Mouse (Mus musculus) midbrain, embryonic 12.5 days (tissue): ENCODE data around the gene Flt3. TPM values are rescaled to one million over a fixed set of nuclear protein-coding genes. Genes with fewer than 3 reads are reported as not detected.

Source experiments
- ATAC-seq: fragments of 200-750 bp; cut with Nextera tagmentation; 2 replicates; pipeline ENCODE4 v1.8.0; 2017; ENCODE audit warnings: low read depth, moderate TSS enrichment, moderate library complexity; ENCODE audit not compliant: low FRiP score
- H3K27ac ChIP-seq: fragments of 300-500 bp; sonication (generic); replicated peaks from 2 replicates; pipeline ENCODE4 v1.5.1; 2016; ENCODE audit warnings: mild to moderate bottlenecking
- H3K27me3 ChIP-seq: fragments of 300-500 bp; sonication (generic); 2 replicates; pipeline ENCODE4 v1.6.1; 2016; ENCODE audit warnings: mild to moderate bottlenecking
- H3K36me3 ChIP-seq: fragments of 300-500 bp; sonication (generic); 2 replicates; pipeline ENCODE4 v1.6.1; 2016
- H3K4me1 ChIP-seq: fragments of 300-500 bp; sonication (generic); 2 replicates; pipeline ENCODE4 v1.6.1; 2016
- H3K4me2 ChIP-seq: fragments of 300-500 bp; sonication (generic); replicated peaks from 2 replicates; pipeline ENCODE4 v1.6.1; 2016; ENCODE audit warnings: mild to moderate bottlenecking, moderate library complexity
- H3K4me3 ChIP-seq: fragments of 300-500 bp; sonication (generic); 2 replicates; pipeline ENCODE4 v1.5.1; 2016; ENCODE audit warnings: mild to moderate bottlenecking
- H3K9ac ChIP-seq: fragments of 300-500 bp; sonication (generic); replicated peaks from 2 replicates; pipeline ENCODE4 v1.6.1; 2016; ENCODE audit warnings: mild to moderate bottlenecking, moderate library complexity
- H3K9me3 ChIP-seq: fragments of 300-500 bp; sonication (generic); 2 replicates; pipeline ENCODE4 v1.6.1; 2016; ENCODE audit warnings: mild to moderate bottlenecking
- WGBS: fragments of 180-500 bp; shearing (Covaris S2); methylation state at CpG from one replicate; pipeline ENCODE4 v1.1.7; 2016; 5-methylcytosine and 5-hydroxymethylcytosine counted together
- polyA plus RNA-seq: library from polyadenylated mRNA; unstranded; fragments of >200 nt; fragmentation: Nextera tagmentation; extraction: Ambion mirVana; gene quantifications from 2 replicates; pipeline ENCODE4 v1.2.1, GENCODE M21; 2016

Gene Flt3
- polyA plus RNA-seq, 1 experiment from 2014 or later: 0.22 TPM

- Histone ChIP-seq H3K36me3 (no peaks in the 10 kb centered on the region), H3K4me1 (no peaks in the 10 kb centered on the region; the same call in 1 of the 2 replicates), H3K4me3 (no peak overlapping the region), H3K9ac (no peak overlapping the region), H3K27ac (no peak overlapping the region), H3K4me2 (no peak overlapping the region), H3K9me3 (no peaks in the 10 kb centered on the region), H3K27me3 (peaks cover 99% of the 10 kb centered on the region)
- no peak for ATAC-seq
- 18% methylated on average over 7 of the region's 7 CpGs for WGBS
Observed at GRCm38 (mm10) chr5:147317991-147318390, 82.3 kb downstream of the Flt3 start.

DNA sequence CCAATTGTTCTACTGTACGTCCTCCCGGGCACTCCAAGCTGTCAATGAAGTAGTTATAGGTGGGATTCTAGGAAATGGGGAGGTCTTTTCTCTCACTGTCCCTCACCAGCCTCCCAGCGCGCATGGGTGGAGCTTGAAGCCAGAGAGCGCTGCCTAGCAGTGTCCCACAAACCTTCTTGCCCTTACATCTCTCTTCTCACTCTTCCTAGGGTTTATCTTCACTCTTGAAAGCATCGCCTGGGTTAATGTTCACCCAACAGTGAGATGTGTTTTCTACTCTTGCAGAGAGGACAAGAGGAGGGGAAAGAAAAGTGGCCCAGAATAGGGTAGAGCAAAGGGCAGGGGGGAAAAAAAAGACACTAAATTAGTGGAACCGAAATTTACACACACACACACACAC lies 83.0 kb downstream of the Flt3 start:
- Histone ChIP-seq H3K36me3 (no peaks in the 10 kb centered on the region), H3K9ac (no peak overlapping the region), H3K9me3 (no peaks in the 10 kb centered on the region), H3K4me3 (no peak overlapping the region), H3K4me2 (no peak overlapping the region), H3K27ac (no peak overlapping the region), H3K27me3 (peaks cover 99% of the 10 kb centered on the region), H3K4me1 (no peaks in the 10 kb centered on the region; the same call in 1 of the 2 replicates)
- no peak for ATAC-seq
- WGBS: 4% methylated on average over 7 of the region's 7 CpGs

DNA sequence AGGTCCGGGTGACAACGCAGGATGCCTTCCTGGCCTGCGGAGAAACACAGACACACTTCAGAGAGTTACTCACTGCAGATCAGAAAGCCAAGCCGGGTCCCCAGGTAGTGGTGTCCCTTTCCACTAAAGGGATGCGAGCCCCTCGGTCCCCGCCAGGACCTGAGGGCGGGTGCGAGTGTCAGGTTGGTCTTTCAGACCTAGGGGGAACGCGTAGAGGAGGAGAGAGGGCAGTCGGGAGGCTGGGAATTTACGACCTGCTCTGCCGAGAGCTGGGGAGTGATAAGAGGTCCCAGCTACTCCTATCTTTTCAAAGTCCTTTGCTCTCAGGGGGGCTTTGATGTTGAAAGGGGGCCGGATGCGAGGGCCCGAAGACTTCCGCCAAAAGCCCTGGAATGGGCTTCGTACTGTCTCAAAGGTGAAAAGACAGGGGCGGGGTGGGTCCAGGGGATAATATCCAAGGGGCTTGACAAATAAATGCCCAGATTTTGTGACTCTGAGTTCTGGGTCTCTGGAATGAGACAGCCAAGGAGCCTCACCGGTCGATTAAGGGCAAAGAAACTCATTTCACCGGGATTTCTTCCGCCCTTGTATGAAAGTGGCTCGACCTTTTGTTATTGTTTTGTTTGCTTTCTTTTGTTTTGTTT lies 84.7 kb downstream of the Flt3 start:
- WGBS: under 1% methylated on average over 25 of the region's 25 CpGs
- H3K4me2 ChIP-seq: no peak overlapping the region
- H3K9me3 ChIP-seq: no peaks in the 10 kb centered on the region
- H3K9ac ChIP-seq: no peak overlapping the region
- no peak overlapping the region for H3K27ac ChIP-seq
- no peak overlapping the region for H3K4me3 ChIP-seq
- H3K4me1 ChIP-seq: no peaks in the 10 kb centered on the region; the same call in 1 of the 2 replicates
- no peaks in the 10 kb centered on the region for H3K36me3 ChIP-seq
- H3K27me3 ChIP-seq: peaks cover 98% of the 10 kb centered on the region
- ATAC-seq: no peak

DNA sequence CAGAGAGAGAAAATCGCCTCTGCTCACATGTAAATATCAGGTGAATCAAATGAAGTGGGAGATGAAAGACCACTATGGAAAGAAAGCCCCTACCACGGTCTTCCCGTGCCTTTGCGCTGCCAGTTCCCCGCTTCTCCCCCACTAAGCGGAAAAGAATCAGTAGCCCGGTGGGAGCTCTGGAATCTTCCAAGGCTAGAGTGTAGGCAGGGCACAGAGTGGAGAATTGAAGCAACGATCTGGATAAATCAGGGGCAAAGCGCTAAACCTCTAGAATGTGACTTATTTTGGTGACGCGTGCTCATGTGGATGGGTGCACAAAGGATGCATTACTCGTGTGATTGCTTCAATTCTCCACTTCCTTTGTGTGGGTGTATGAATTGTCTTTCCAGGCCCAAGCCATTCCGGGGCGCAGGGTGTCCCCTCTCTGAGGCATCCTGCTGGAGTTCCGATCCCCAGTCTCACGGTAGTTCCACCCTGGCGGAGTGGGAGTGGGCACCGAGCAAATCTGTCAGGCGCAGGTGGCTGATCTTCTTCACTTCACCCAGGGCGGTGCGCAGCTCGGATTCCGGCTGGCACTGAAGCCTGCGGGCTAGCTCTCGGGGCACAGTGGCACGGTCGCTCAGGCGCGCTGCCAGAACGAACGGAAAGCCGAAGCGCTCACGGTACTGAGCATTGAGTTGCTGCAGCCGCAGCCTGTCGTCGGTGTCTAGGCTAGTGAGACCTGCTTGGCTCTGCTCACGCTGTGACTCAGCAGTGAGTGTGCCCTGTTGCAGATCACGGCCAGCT lies 85.5 kb downstream of the Flt3 start:
- Histone ChIP-seq H3K4me1 (no peaks in the 10 kb centered on the region; the same call in 1 of the 2 replicates), H3K36me3 (no peaks in the 10 kb centered on the region), H3K9ac (no peak overlapping the region), H3K27me3 (peaks cover 98% of the 10 kb centered on the region), H3K4me3 (no peak overlapping the region), H3K9me3 (no peaks in the 10 kb centered on the region), H3K4me2 (no peak overlapping the region), H3K27ac (no peak overlapping the region)
- ATAC-seq: no peak
- WGBS: under 1% methylated on average over 39 of the region's 39 CpGs

DNA sequence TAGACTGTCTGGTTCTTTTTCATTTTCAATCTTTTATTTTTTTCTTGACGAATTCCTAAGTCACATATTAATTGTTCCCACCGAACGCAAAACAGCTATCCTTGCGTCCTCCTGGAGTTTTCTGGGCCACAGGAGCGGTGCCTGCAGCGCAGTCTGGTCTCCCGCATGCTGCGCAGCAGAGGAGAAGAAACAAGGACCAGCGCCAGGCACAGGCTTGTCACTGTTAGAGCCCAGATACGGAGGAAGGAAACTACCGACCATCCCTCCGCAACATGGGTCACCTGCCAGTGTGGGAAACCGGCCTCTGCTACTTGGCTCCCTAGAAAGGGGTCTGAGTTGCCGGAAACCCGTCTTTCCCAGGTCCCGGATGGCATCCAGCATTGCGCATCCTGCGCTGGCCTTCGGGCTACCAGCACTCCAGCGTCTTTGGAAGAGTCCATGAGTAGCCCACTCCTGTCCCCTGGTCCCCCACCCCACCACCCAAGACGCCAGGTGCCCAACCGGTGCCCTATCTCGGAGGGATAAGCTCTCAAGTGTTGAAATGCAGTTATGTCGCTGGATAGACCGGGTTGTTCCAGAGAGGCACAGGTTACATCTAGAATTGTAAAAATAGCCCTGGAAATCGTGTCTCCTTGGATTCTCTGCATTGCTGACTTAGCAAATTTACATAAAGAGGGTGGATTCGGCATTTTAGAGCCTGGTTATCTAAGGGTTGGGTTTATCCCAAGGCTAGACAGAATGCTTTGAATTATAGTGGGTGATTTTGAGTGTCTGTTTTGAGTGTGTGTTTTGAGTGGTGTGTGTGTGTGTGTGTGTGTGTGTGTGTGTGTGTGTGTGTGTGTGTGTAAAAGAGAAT lies 87.2 kb downstream of the Flt3 start:
- no peaks in the 10 kb centered on the region; the same call in 1 of the 2 replicates for H3K4me1 ChIP-seq
- 1% methylated on average over 27 of the region's 27 CpGs for WGBS
- peaks cover 99% of the 10 kb centered on the region for H3K27me3 ChIP-seq
- no peaks in the 10 kb centered on the region for H3K9me3 ChIP-seq
- no peak overlapping the region for H3K4me2 ChIP-seq
- H3K27ac ChIP-seq: no peak overlapping the region
- no peak for ATAC-seq
- H3K9ac ChIP-seq: no peak overlapping the region
- no peaks in the 10 kb centered on the region for H3K36me3 ChIP-seq
- H3K4me3 ChIP-seq: no peak overlapping the region

- Histone ChIP-seq H3K36me3 (no peaks in the 10 kb centered on the region), H3K4me2 (no peak overlapping the region), H3K9ac (no peak overlapping the region), H3K27me3 (peaks cover 99% of the 10 kb centered on the region), H3K27ac (no peak overlapping the region), H3K9me3 (no peaks in the 10 kb centered on the region), H3K4me3 (no peak overlapping the region), H3K4me1 (peaks cover 5% of the 10 kb centered on the region; the same call in 1 of the 2 replicates)
- no peak for ATAC-seq
- 4% methylated on average over 2 of the region's 2 CpGs for WGBS
Observed at GRCm38 (mm10) chr5:147309786-147310185, 90.5 kb downstream of the Flt3 start.

- Histone ChIP-seq H3K27me3 (peaks cover 99% of the 10 kb centered on the region), H3K4me3 (no peak overlapping the region), H3K36me3 (no peaks in the 10 kb centered on the region), H3K9me3 (no peaks in the 10 kb centered on the region), H3K4me1 (peaks cover 8% of the 10 kb centered on the region; the same call in 1 of the 2 replicates), H3K4me2 (no peak overlapping the region), H3K27ac (no peak overlapping the region), H3K9ac (no peak overlapping the region)
- 7% methylated on average over 9 of the region's 9 CpGs for WGBS
- no peak for ATAC-seq
Observed at GRCm38 (mm10) chr5:147308451-147308850, 91.8 kb downstream of the Flt3 start.

- H3K9me3 ChIP-seq: no peaks in the 10 kb centered on the region
- no peak overlapping the region for H3K9ac ChIP-seq
- H3K4me1 ChIP-seq: peaks cover 8% of the 10 kb centered on the region; the same call in 1 of the 2 replicates
- ATAC-seq: no peak
- peaks cover 99% of the 10 kb centered on the region for H3K27me3 ChIP-seq
- no peak overlapping the region for H3K4me2 ChIP-seq
- H3K27ac ChIP-seq: no peak overlapping the region
- no peaks in the 10 kb centered on the region for H3K36me3 ChIP-seq
- no peak overlapping the region for H3K4me3 ChIP-seq
- WGBS: 3% methylated on average over 12 of the region's 12 CpGs
Observed at GRCm38 (mm10) chr5:147307398-147307785, 92.9 kb downstream of the Flt3 start.

GRCm38 (mm10) chr5:147306638-147307397 lies 93.5 kb downstream of the Flt3 start, which contains the start of gene Cdx2:
Cdx2 (minus strand) TSS chr5:147307270.
- WGBS: under 1% methylated on average over 60 of the region's 63 CpGs
- 0 out of 2 replicates have a peak, but pooled peaks have one; percentile 16 for ATAC-seq
- H3K36me3 ChIP-seq: no peaks in the 10 kb centered on the region
- peak within 1 kb of the TSS; percentile 12; the same call in 1 of the 2 replicates for H3K4me3 ChIP-seq
- H3K4me1 ChIP-seq: peaks cover 8% of the 10 kb centered on the region; the same call in 1 of the 2 replicates
- no peaks in the 10 kb centered on the region for H3K9me3 ChIP-seq
- H3K27me3 ChIP-seq: peaks cover 100% of the 10 kb centered on the region
- no peak within 1 kb of the TSS for H3K9ac ChIP-seq
- H3K4me2 ChIP-seq: no peak within 1 kb of the TSS
- H3K27ac ChIP-seq: no peak within 1 kb of the TSS

DNA sequence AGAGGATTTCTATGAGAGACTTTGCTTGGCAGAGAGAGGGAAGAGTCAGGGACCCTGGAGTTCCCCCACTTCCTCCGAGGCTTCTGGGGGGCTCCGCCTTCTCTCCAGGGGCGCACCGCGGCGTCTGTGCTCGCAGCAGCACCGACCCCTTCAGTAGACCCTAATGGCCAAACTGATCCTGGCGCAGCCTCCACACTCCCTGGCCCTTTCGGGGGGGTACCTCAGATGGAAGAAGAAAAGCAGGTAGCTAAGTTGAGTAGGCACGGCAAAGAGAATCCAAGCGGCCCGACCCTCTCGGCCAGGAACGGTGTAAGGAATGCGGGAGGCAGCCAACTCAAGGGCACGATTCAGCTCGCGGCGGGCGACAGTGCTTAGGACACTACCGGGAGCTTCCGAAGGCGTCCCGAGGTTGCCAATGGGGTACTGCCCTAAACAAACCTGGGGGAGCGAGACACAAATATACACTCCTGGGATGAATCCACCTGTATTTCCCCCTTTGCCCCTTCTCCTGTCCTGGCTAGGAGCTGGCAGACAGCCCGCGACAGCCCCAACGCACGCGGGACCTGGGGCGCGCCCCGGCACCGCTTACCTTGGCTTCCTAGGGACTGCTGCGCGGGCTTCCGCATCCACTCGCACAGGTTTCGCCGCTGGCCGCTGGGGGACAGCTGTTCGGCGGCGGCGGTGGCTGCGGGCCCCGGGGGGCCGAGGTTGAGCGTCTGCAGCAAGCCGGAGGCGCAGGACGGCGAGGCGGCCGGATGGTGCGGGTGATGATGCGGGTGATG lies 94.2 kb downstream of the Flt3 start:
- under 1% methylated on average over 58 of the region's 58 CpGs for WGBS
- Histone ChIP-seq H3K4me3 (peak overlapping the region; percentile 12; the same call in 1 of the 2 replicates), H3K9me3 (no peaks in the 10 kb centered on the region), H3K9ac (no peak overlapping the region), H3K27ac (no peak overlapping the region), H3K4me2 (no peak overlapping the region), H3K36me3 (no peaks in the 10 kb centered on the region), H3K27me3 (peaks cover 100% of the 10 kb centered on the region), H3K4me1 (peaks cover 11% of the 10 kb centered on the region; the same call in 1 of the 2 replicates)
- no peak for ATAC-seq
